Comparison of ENCODE assay signal across 8 mouse cellular contexts in the genomic region with DNA sequence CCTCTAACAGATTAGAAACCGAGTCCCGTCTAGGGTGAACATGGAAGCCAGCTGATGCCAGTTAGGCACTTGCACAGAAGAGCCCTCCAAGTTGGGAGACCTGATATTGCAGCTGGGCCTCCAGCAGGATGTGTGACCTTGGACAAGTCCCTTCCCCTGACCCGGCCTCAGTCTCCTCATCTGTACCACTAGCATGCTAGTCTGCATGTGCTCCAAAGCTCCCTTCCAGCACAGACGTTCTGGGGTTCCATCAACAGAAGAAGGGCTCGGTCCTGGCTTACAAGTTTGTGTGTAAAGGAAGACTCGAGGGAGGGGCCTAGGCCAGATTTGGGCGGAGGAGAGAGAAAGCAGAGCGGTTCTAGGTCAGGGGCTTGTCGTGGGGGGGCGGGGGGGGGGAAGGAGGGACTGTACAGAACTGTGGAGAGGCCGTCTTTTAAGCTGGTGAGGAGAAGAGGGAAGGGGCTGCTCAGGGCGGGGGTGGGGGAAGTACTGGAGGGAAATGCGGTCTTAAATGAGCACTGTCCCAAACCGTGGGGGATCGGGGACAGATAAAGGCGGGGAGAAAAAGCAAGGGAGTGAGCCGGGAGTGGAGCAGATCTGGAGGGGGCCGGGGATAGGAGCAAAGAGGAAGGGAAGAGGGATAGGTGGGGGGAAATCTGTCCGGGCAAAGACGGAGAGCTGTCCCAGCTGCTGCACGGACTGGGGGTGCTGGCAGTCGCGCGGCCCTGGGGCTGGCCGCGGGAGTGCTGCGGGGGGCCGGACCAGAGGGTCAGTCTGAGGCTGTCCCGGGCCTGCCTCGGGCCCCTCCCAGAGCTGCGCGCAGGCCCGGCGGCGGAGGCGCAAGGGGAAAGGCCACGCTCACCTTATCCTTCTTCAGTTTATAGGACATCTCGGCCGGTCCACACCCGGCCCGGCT. TPM values are rescaled to one million over a fixed set of nuclear protein-coding genes. Genes with fewer than 3 reads are reported as not detected.
A peak's percentile ranks its signal among the peaks of the same experiment; 100 is the strongest.
DNase-seq lines count a peak whose midpoint lies in the region; ATAC-seq and TF ChIP-seq lines count a peak whose summit lies in the region.

No protein-coding gene starts in this region.

- no peak for TF ChIP-seq POLR2A in embryonic fibroblast, embryonic 13.5 days (IDR thresholded peaks at IDR 0.05; ENCODE audit: low read depth, low read length)
- no peak; the same call in 1 of the 2 replicates for TF ChIP-seq POLR2A in limb, embryonic 14.5 days (IDR thresholded peaks at IDR 0.05; ENCODE audit: borderline replicate concordance, extremely low read depth, insufficient read depth, insufficient read length)

- peak overlapping the region; percentile 89 for H3K9ac ChIP-seq in ES-E14 (ENCODE audit: insufficient read depth, low read depth, low read length, poor library complexity, severe bottlenecking)
- H3K9ac ChIP-seq in limb, embryonic 14.5 days (ENCODE audit: low read depth, low read length, severe bottlenecking), result peak overlapping the region; percentile 92
- peak overlapping the region; percentile 90 for H3K9ac ChIP-seq in neural tube, embryonic 14.5 days (replicated peaks; ENCODE audit: low read depth, low read length)

- peak overlapping the region; percentile 73 for H3K4me2 ChIP-seq in limb, embryonic 14.5 days (replicated peaks; ENCODE audit: low read depth, low read length, severe bottlenecking)
- peak overlapping the region; percentile 95 for H3K4me2 ChIP-seq in neural tube, embryonic 14.5 days (ENCODE audit: low read depth, low read length)

- H3K27ac ChIP-seq in heart, embryonic 10.5 days, result peak overlapping the region; percentile 96
- peak overlapping the region; percentile 62; the same call in 1 of the 2 replicates for H3K27ac ChIP-seq in ES-E14 (ENCODE audit: insufficient read depth, low read depth, low read length, poor library complexity, severe bottlenecking)
- H3K27ac ChIP-seq in embryonic fibroblast, embryonic 13.5 days (ENCODE audit: insufficient read depth, low read length), result peak overlapping the region; percentile 66
- H3K27ac ChIP-seq in limb, embryonic 14.5 days (replicated peaks; ENCODE audit: low read depth, low read length), result peak overlapping the region; percentile 83
- peak overlapping the region; percentile 89 for H3K27ac ChIP-seq in neural tube, embryonic 14.5 days (ENCODE audit: low read depth, low read length)

- peaks cover 14% of the 10 kb centered on the region for H3K36me3 ChIP-seq in heart, embryonic 10.5 days
- H3K36me3 ChIP-seq in ES-E14 (ENCODE audit: control insufficient read depth, insufficient read depth, low read length, poor library complexity, severe bottlenecking), result peaks cover 5% of the 10 kb centered on the region; the same call in 1 of the 2 replicates
- H3K36me3 ChIP-seq in limb, embryonic 14.5 days (ENCODE audit: control insufficient read depth, insufficient read depth, low read length), result peaks cover 8% of the 10 kb centered on the region
- H3K36me3 ChIP-seq in neural tube, embryonic 14.5 days (ENCODE audit: control insufficient read depth, insufficient read depth, low read length), result no peaks in the 10 kb centered on the region

- DNase-seq in heart, embryonic 10.5 days (ENCODE audit: low spot score), result peak; percentile 74
- DNase-seq in heart, postnatal 10 days, result no peak
- DNase-seq in ES-E14 (ENCODE audit: low read depth, low spot score), result no peak
- no peak for DNase-seq in limb, embryonic 14.5 days (ENCODE audit: low spot score)
- no peak for DNase-seq in ovary, postnatal 10 days (ENCODE audit: low spot score)
- DNase-seq in gastrocnemius, postnatal 36 days, result no peak

- in situ Hi-C loops in ES-E14 (cut with MboI; ENCODE audit: low sequenced_read_pairs in 2 of 2, unreplicated experiment in 2 of 2), result no loop called here

- peak; percentile 72 for ATAC-seq in limb, embryonic 14.5 days (ENCODE audit: low FRiP score, low read depth)
- peak; percentile 71 for ATAC-seq in neural tube, embryonic 14.5 days (ENCODE audit: low read depth)

- peak overlapping the region; percentile 90 for H3K4me3 ChIP-seq in heart, embryonic 10.5 days
- peak overlapping the region; percentile 94 to 98 for H3K4me3 ChIP-seq in ES-E14 (ENCODE audit: insufficient read depth in 1 of 2, low read depth in 1 of 2, low read length in 2 of 2, poor library complexity in 1 of 2, severe bottlenecking in 1 of 2)
- peak overlapping the region; percentile 65 for H3K4me3 ChIP-seq in embryonic fibroblast, embryonic 13.5 days (ENCODE audit: insufficient read depth, low read length)
- H3K4me3 ChIP-seq in limb, embryonic 14.5 days (replicated peaks; ENCODE audit: low read length), result peak overlapping the region; percentile 91
- H3K4me3 ChIP-seq in neural tube, embryonic 14.5 days (ENCODE audit: low read depth, low read length), result peak overlapping the region; percentile 88

- intact Hi-C loops in heart, postnatal 10 days (cut with DNase I), result loop anchor here (1.0 to 10.0 kb wide), 2 partner anchors 23 to 149 kb away; partner anchors contain the start of gene Srf
- intact Hi-C loops in gastrocnemius, postnatal 36 days (cut with DNase I), result loop anchor here (2.0 kb wide), 1 partner anchor 17 kb away; no protein-coding TSS in a partner anchor

- peaks cover 48% of the 10 kb centered on the region for H3K4me1 ChIP-seq in heart, embryonic 10.5 days
- peaks cover 9 to 10% of the 10 kb centered on the region in 2 experiments for H3K4me1 ChIP-seq in ES-E14 (ENCODE audit: control insufficient read depth in 2 of 2, insufficient read depth in 2 of 2, low read length in 2 of 2, poor library complexity in 1 of 2)
- peaks cover 2% of the 10 kb centered on the region; the same call in 1 of the 2 replicates for H3K4me1 ChIP-seq in embryonic fibroblast, embryonic 13.5 days (ENCODE audit: control insufficient read depth, insufficient read depth, low read length)
- H3K4me1 ChIP-seq in limb, embryonic 14.5 days (ENCODE audit: control insufficient read depth, insufficient read depth, low read length), result peaks cover 22% of the 10 kb centered on the region
- peaks cover 31% of the 10 kb centered on the region for H3K4me1 ChIP-seq in neural tube, embryonic 14.5 days (ENCODE audit: control insufficient read depth, insufficient read depth, low read length)

- no peaks in the 10 kb centered on the region for H3K9me3 ChIP-seq in heart, embryonic 10.5 days
- no peaks in the 10 kb centered on the region for H3K9me3 ChIP-seq in ES-E14 (ENCODE audit: control insufficient read depth, insufficient read depth, low read depth, low read length)
- no peaks in the 10 kb centered on the region for H3K9me3 ChIP-seq in limb, embryonic 14.5 days (ENCODE audit: control insufficient read depth, low read length)
- H3K9me3 ChIP-seq in neural tube, embryonic 14.5 days (ENCODE audit: control insufficient read depth, low read length), result no peaks in the 10 kb centered on the region

- 5% methylated on average over 32 of the region's 41 CpGs for WGBS in heart, embryonic 10.5 days
- WGBS in limb, embryonic 14.5 days, result 5% methylated on average over 30 of the region's 41 CpGs
- 9% methylated on average over 29 of the region's 41 CpGs for WGBS in neural tube, embryonic 14.5 days

- no peaks in the 10 kb centered on the region for H3K27me3 ChIP-seq in heart, embryonic 10.5 days (ENCODE audit: insufficient read depth, poor library complexity, severe bottlenecking)
- H3K27me3 ChIP-seq in limb, embryonic 14.5 days (ENCODE audit: control insufficient read depth, insufficient read depth, low read length), result no peaks in the 10 kb centered on the region
- no peaks in the 10 kb centered on the region for H3K27me3 ChIP-seq in neural tube, embryonic 14.5 days (ENCODE audit: control insufficient read depth, insufficient read depth, low read length)

- TF ChIP-seq CTCF in embryonic fibroblast, embryonic 13.5 days (IDR thresholded peaks at IDR 0.05; ENCODE audit: borderline replicate concordance, insufficient read depth, low read length), result no peak

RNA-seq across cellular contexts. Expression of gene Ppp2r5d, which starts 0.7 kb away (rescaled TPM):
- polyA plus RNA-seq in heart, embryonic 10.5 days (2016; fragmentation: Nextera tagmentation; extraction: Ambion mirVana), result 76.8 and 103 TPM in 2 replicates
- 10 to 100 TPM; 36.5 to 38.5 TPM for total RNA-seq in heart, postnatal 10 days (2021)
- 70.6 and 73.0 TPM in 2 replicates for total RNA-seq in ES-E14 (2012; rRNA removed)
- polyA plus RNA-seq in embryonic fibroblast, embryonic 13.5 days (2011; ENCODE audit: insufficient read length, low read depth, missing spikeins), result 57.6 and 72.1 TPM in 2 replicates
- 115 and 119 TPM in 2 replicates for polyA plus RNA-seq in limb, embryonic 14.5 days (2012; rRNA removed)
- polyA plus RNA-seq in limb, embryonic 14.5 days (2014; fragmentation: Nextera tagmentation; extraction: Ambion mirVana), result 83.2 and 88.7 TPM in 2 replicates
- 69.9 and 83.9 TPM in 2 replicates for polyA plus RNA-seq in neural tube, embryonic 14.5 days (2014; fragmentation: Nextera tagmentation; extraction: Ambion mirVana)
- 10 to 100 TPM; 23.4 to 26.7 TPM for total RNA-seq in gastrocnemius, postnatal 36 days (2021)

RNA-seq across cellular contexts. Expression of gene Pex6, which starts 7.0 kb away (rescaled TPM):
- 14.0 and 21.9 TPM in 2 replicates for polyA plus RNA-seq in heart, embryonic 10.5 days (2016; fragmentation: Nextera tagmentation; extraction: Ambion mirVana)
- 10 to 100 TPM; 18.9 to 19.9 TPM for total RNA-seq in heart, postnatal 10 days (2021)
- 17.8 and 22.2 TPM in 2 replicates for total RNA-seq in ES-E14 (2012; rRNA removed)
- 11.1 and 13.1 TPM in 2 replicates for polyA plus RNA-seq in embryonic fibroblast, embryonic 13.5 days (2011; ENCODE audit: insufficient read length, low read depth, missing spikeins)
- 56.4 and 77.8 TPM in 2 replicates for polyA plus RNA-seq in limb, embryonic 14.5 days (2012; rRNA removed)
- 24.2 and 32.2 TPM in 2 replicates for polyA plus RNA-seq in limb, embryonic 14.5 days (2014; fragmentation: Nextera tagmentation; extraction: Ambion mirVana)
- polyA plus RNA-seq in neural tube, embryonic 14.5 days (2014; fragmentation: Nextera tagmentation; extraction: Ambion mirVana), result 18.2 and 22.1 TPM in 2 replicates
- total RNA-seq in gastrocnemius, postnatal 36 days (2021), result 10 to 100 TPM; 12.7 to 15.2 TPM

RNA-seq across cellular contexts. Expression of gene Klhdc3, which starts 23.5 kb away (rescaled TPM):
- 152 and 167 TPM in 2 replicates for polyA plus RNA-seq in heart, embryonic 10.5 days (2016; fragmentation: Nextera tagmentation; extraction: Ambion mirVana)
- total RNA-seq in heart, postnatal 10 days (2021), result 100 to 1,000 TPM; 152 to 160 TPM
- 65.1 and 73.0 TPM in 2 replicates for total RNA-seq in ES-E14 (2012; rRNA removed)
- 54.6 and 62.1 TPM in 2 replicates for polyA plus RNA-seq in embryonic fibroblast, embryonic 13.5 days (2011; ENCODE audit: insufficient read length, low read depth, missing spikeins)
- polyA plus RNA-seq in limb, embryonic 14.5 days (2012; rRNA removed), result 137 and 172 TPM in 2 replicates
- 122 and 128 TPM in 2 replicates for polyA plus RNA-seq in limb, embryonic 14.5 days (2014; fragmentation: Nextera tagmentation; extraction: Ambion mirVana)
- 151 and 161 TPM in 2 replicates for polyA plus RNA-seq in neural tube, embryonic 14.5 days (2014; fragmentation: Nextera tagmentation; extraction: Ambion mirVana)
- total RNA-seq in gastrocnemius, postnatal 36 days (2021), result 100 to 1,000 TPM; 110 to 123 TPM

RNA-seq across cellular contexts. Expression of gene Gnmt, which starts 24.7 kb away (rescaled TPM):
- polyA plus RNA-seq in heart, embryonic 10.5 days (2016; fragmentation: Nextera tagmentation; extraction: Ambion mirVana), result 0.83 and 2.3 TPM in 2 replicates
- under 1 TPM; 0.32 to 0.93 TPM for total RNA-seq in heart, postnatal 10 days (2021)
- total RNA-seq in ES-E14 (2012; rRNA removed), result 1.2 and 4.3 TPM in 2 replicates
- not detected in 2 replicates for polyA plus RNA-seq in embryonic fibroblast, embryonic 13.5 days (2011; ENCODE audit: insufficient read length, low read depth, missing spikeins)
- polyA plus RNA-seq in limb, embryonic 14.5 days (2012; rRNA removed), result 0.77 and 1.1 TPM in 2 replicates
- 0.46 and 0.78 TPM in 2 replicates for polyA plus RNA-seq in limb, embryonic 14.5 days (2014; fragmentation: Nextera tagmentation; extraction: Ambion mirVana)
- 2.1 TPM in 2 replicates for polyA plus RNA-seq in neural tube, embryonic 14.5 days (2014; fragmentation: Nextera tagmentation; extraction: Ambion mirVana)
- 1 to 10 TPM; 1.1 to 2.1 TPM for total RNA-seq in gastrocnemius, postnatal 36 days (2021)

RNA-seq across cellular contexts. Expression of gene Mea1, which starts 25.6 kb away (rescaled TPM):
- polyA plus RNA-seq in heart, embryonic 10.5 days (2016; fragmentation: Nextera tagmentation; extraction: Ambion mirVana), result 143 and 180 TPM in 2 replicates
- total RNA-seq in heart, postnatal 10 days (2021), result 10 to 100 TPM; 62.3 to 67.2 TPM
- 72.9 and 77.5 TPM in 2 replicates for total RNA-seq in ES-E14 (2012; rRNA removed)
- 111 and 122 TPM in 2 replicates for polyA plus RNA-seq in embryonic fibroblast, embryonic 13.5 days (2011; ENCODE audit: insufficient read length, low read depth, missing spikeins)
- polyA plus RNA-seq in limb, embryonic 14.5 days (2012; rRNA removed), result 75.2 and 97.9 TPM in 2 replicates
- 155 and 156 TPM in 2 replicates for polyA plus RNA-seq in limb, embryonic 14.5 days (2014; fragmentation: Nextera tagmentation; extraction: Ambion mirVana)
- 263 and 301 TPM in 2 replicates for polyA plus RNA-seq in neural tube, embryonic 14.5 days (2014; fragmentation: Nextera tagmentation; extraction: Ambion mirVana)
- total RNA-seq in gastrocnemius, postnatal 36 days (2021), result 10 to 100 TPM; 29.8 to 39.0 TPM
